Mouse (Mus musculus) spleen, adult 2 months (tissue): ENCODE data around the gene Ddx24.

ENCODE experiments used
- CTCF ChIP-seq: fragments of 200-500 bp; IDR thresholded peaks from 2 replicates; pipeline ENCODE4 v1.5.1; 2011; ENCODE audit warnings: mild to moderate bottlenecking, inconsistent platforms; ENCODE audit not compliant: insufficient read depth, insufficient read length, insufficient replicate concordance; ENCODE audit errors: extremely low read depth
- POLR2A ChIP-seq: fragments of 200-500 bp; IDR thresholded peaks from 2 replicates; pipeline ENCODE4 v1.6.1; 2011; ENCODE audit warnings: low read depth, low read length, inconsistent platforms

GRCm38 (mm10) chr12:103433986-103434731, 8.5 kb upstream of the Ddx24 start, which contains the start of gene Ifi27:
- TF ChIP-seq POLR2A (peak; percentile 49; the same call in 1 of the 2 replicates), CTCF (no peak)
